Mouse (Mus musculus) hindbrain, postnatal 0 days (tissue): ENCODE data around the gene Kansl1l. TPM values are rescaled to one million over a fixed set of nuclear protein-coding genes. Genes with fewer than 3 reads are reported as not detected.

ENCODE experiments used
- ATAC-seq: fragments of 200-750 bp; cut with Nextera tagmentation; 2 replicates; pipeline ENCODE4 v1.8.0; 2017; ENCODE audit warnings: mild to moderate bottlenecking, moderate TSS enrichment, moderate library complexity
- DNase-seq: peaks from one replicate; pipeline ENCODE4 v3.0.0-alpha.2; 2015; ENCODE audit warnings: low spot score
- H3K27ac ChIP-seq: fragments of 300-500 bp; sonication (generic); 2 replicates; pipeline ENCODE4 v1.5.1; 2014; ENCODE audit warnings: mild to moderate bottlenecking
- H3K27me3 ChIP-seq: fragments of 300-500 bp; sonication (generic); 2 replicates; pipeline ENCODE4 v1.6.1; 2014; ENCODE audit warnings: low read length, mixed read lengths; ENCODE audit not compliant: insufficient read depth
- H3K36me3 ChIP-seq: fragments of 300-500 bp; sonication (generic); 2 replicates; pipeline ENCODE4 v1.6.1; 2014; ENCODE audit warnings: low read length, mixed read lengths; ENCODE audit not compliant: insufficient read depth
- H3K4me1 ChIP-seq: fragments of 300-500 bp; sonication (generic); 2 replicates; pipeline ENCODE4 v1.6.1; 2014; ENCODE audit warnings: antibody characterized with exemption, low read length, mixed read lengths; ENCODE audit not compliant: insufficient read depth
- H3K4me2 ChIP-seq: fragments of 300-500 bp; sonication (generic); 2 replicates; pipeline ENCODE4 v1.6.1; 2014; ENCODE audit warnings: low read depth, mild to moderate bottlenecking, low read length, moderate library complexity, mixed read lengths
- H3K4me3 ChIP-seq: fragments of 300-500 bp; sonication (generic); 2 replicates; pipeline ENCODE4 v1.5.1; 2014; ENCODE audit warnings: low read length
- H3K9ac ChIP-seq: fragments of 300-500 bp; sonication (generic); replicated peaks from 2 replicates; pipeline ENCODE4 v1.6.1; 2014; ENCODE audit warnings: mild to moderate bottlenecking, low read length, moderate library complexity, mixed read lengths
- H3K9me3 ChIP-seq: fragments of 300-500 bp; sonication (generic); 2 replicates; pipeline ENCODE4 v1.6.1; 2016; ENCODE audit warnings: low read length, mixed read lengths
- CTCF ChIP-seq: IDR thresholded peaks from 2 replicates; pipeline ENCODE4 v1.5.1; 2016; ENCODE audit warnings: antibody characterized with exemption, control low read depth, low read depth
- WGBS: fragments of 180-500 bp; shearing (Covaris S2); extraction: QIAGEN DNeasy Blood & Tissue Kit; methylation state at CpG from one replicate; pipeline ENCODE4 v1.1.7; 2014; 5-methylcytosine and 5-hydroxymethylcytosine counted together
- polyA plus RNA-seq: library from polyadenylated mRNA; unstranded; fragments of >200 nt; fragmentation: Nextera tagmentation; extraction: Ambion mirVana; gene quantifications from 2 replicates; pipeline ENCODE4 v1.2.1, GENCODE M21; 2015
- total RNA-seq: library from RNA; depleted of rRNA; stranded (reverse); fragments of >200 nt; gene quantifications from 2 replicates; pipeline ENCODE4 v1.2.3, GENCODE M21; 2014

Kansl1l gene
- total and polyA plus RNA-seq, 2 experiments from 2014 or later: 10.1 to 19.3 TPM

GRCm38 (mm10) chr1:66805408-66805807 is 12.0 kb downstream of the Kansl1l start:
- TF ChIP-seq CTCF: no peak
- H3K36me3 ChIP-seq: 0 out of 2 replicates have a peak, but pooled peaks cover 8% of the 10 kb centered on the region
- H3K9ac ChIP-seq: no peak overlapping the region
- no peak for DNase-seq
- no peaks in the 10 kb centered on the region for H3K9me3 ChIP-seq
- no peaks in the 10 kb centered on the region for H3K4me1 ChIP-seq
- 92% methylated on average over 1 of the region's 1 CpGs for WGBS
- H3K27ac ChIP-seq: no peak overlapping the region
- no peak overlapping the region for H3K4me2 ChIP-seq
- H3K27me3 ChIP-seq: no peaks in the 10 kb centered on the region
- H3K4me3 ChIP-seq: no peak overlapping the region
- ATAC-seq: no peak

GRCm38 (mm10) chr1:66804710-66805109 is 12.7 kb downstream of the Kansl1l start:
- H3K27me3 ChIP-seq: no peaks in the 10 kb centered on the region
- H3K4me1 ChIP-seq: no peaks in the 10 kb centered on the region
- no peaks in the 10 kb centered on the region for H3K9me3 ChIP-seq
- DNase-seq: no peak
- no peak for TF ChIP-seq CTCF
- no peak overlapping the region for H3K27ac ChIP-seq
- no peak overlapping the region for H3K4me3 ChIP-seq
- no peak for ATAC-seq
- 69% methylated on average over 5 of the region's 5 CpGs for WGBS
- H3K9ac ChIP-seq: no peak overlapping the region
- H3K4me2 ChIP-seq: no peak overlapping the region
- H3K36me3 ChIP-seq: peaks cover 11% of the 10 kb centered on the region; the same call in 1 of the 2 replicates

GRCm38 (mm10) chr1:66797962-66798361 is 19.4 kb downstream of the Kansl1l start:
- Histone ChIP-seq H3K4me2 (no peak overlapping the region), H3K36me3 (peaks cover 13% of the 10 kb centered on the region; the same call in 1 of the 2 replicates), H3K27ac (no peak overlapping the region), H3K9ac (no peak overlapping the region), H3K4me1 (no peaks in the 10 kb centered on the region), H3K4me3 (no peak overlapping the region), H3K27me3 (no peaks in the 10 kb centered on the region), H3K9me3 (no peaks in the 10 kb centered on the region)
- DNase-seq (no peak), ATAC-seq (no peak)
- 99% methylated on average over 2 of the region's 2 CpGs for WGBS
- TF ChIP-seq CTCF: no peak

- no peak for TF ChIP-seq CTCF
- no peaks in the 10 kb centered on the region for H3K27me3 ChIP-seq
- H3K9ac ChIP-seq: no peak overlapping the region
- no peaks in the 10 kb centered on the region for H3K4me1 ChIP-seq
- no peak for DNase-seq
- ATAC-seq: no peak
- no peaks in the 10 kb centered on the region for H3K36me3 ChIP-seq
- H3K9me3 ChIP-seq: no peaks in the 10 kb centered on the region
- no peak overlapping the region for H3K4me3 ChIP-seq
- H3K4me2 ChIP-seq: no peak overlapping the region
- H3K27ac ChIP-seq: no peak overlapping the region
- 93% methylated on average over 2 of the region's 2 CpGs for WGBS
These were observed 24.4 kb downstream of the Kansl1l start for GRCm38 (mm10) chr1:66792838-66793466.

GRCm38 (mm10) chr1:66782296-66782695 is 35.1 kb downstream of the Kansl1l start:
- Histone ChIP-seq H3K9me3 (no peaks in the 10 kb centered on the region), H3K4me3 (no peak overlapping the region), H3K27ac (no peak overlapping the region), H3K4me1 (no peaks in the 10 kb centered on the region), H3K9ac (no peak overlapping the region), H3K36me3 (no peaks in the 10 kb centered on the region), H3K27me3 (no peaks in the 10 kb centered on the region), H3K4me2 (no peak overlapping the region)
- DNase-seq (peak; percentile 5), ATAC-seq (no peak)
- WGBS: 63% methylated on average over 2 of the region's 2 CpGs
- TF ChIP-seq CTCF: no peak

GRCm38 (mm10) chr1:66781027-66781426 is 36.3 kb downstream of the Kansl1l start:
- Histone ChIP-seq H3K4me3 (no peak overlapping the region), H3K9me3 (no peaks in the 10 kb centered on the region), H3K27ac (no peak overlapping the region), H3K27me3 (no peaks in the 10 kb centered on the region), H3K9ac (no peak overlapping the region), H3K4me1 (no peaks in the 10 kb centered on the region), H3K4me2 (no peak overlapping the region), H3K36me3 (no peaks in the 10 kb centered on the region)
- ATAC-seq: no peak
- TF ChIP-seq CTCF: no peak
- DNase-seq: no peak
- WGBS: 85% methylated on average over 4 of the region's 4 CpGs

GRCm38 (mm10) chr1:66778798-66779197 is 38.6 kb downstream of the Kansl1l start:
- Histone ChIP-seq H3K4me3 (no peak overlapping the region), H3K9ac (no peak overlapping the region), H3K27ac (no peak overlapping the region), H3K4me2 (no peak overlapping the region), H3K4me1 (no peaks in the 10 kb centered on the region), H3K9me3 (no peaks in the 10 kb centered on the region), H3K36me3 (no peaks in the 10 kb centered on the region), H3K27me3 (no peaks in the 10 kb centered on the region)
- WGBS: 94% methylated on average over 1 of the region's 1 CpGs
- no peak for TF ChIP-seq CTCF
- ATAC-seq (no peak), DNase-seq (no peak)
